8 mouse cellular contexts compared by ENCODE assay signal in genomic region chr17:80620786-80621423, GRCm38 (mm10). TPM values are rescaled to one million over a fixed set of nuclear protein-coding genes. Genes with fewer than 3 reads are reported as not detected.
DNase-seq lines count a peak whose midpoint lies in the region; ATAC-seq and TF ChIP-seq lines count a peak whose summit lies in the region.

No protein-coding gene starts in this region.

- H3K9ac ChIP-seq in kidney, postnatal 0 days (ENCODE audit: low read depth, low read length) = no peak overlapping the region
- no peak overlapping the region for H3K9ac ChIP-seq in liver, embryonic 13.5 days
- H3K9ac ChIP-seq in neural tube, embryonic 13.5 days = no peak overlapping the region

- no peak overlapping the region for H3K4me2 ChIP-seq in kidney, postnatal 0 days (ENCODE audit: low read length)
- no peak overlapping the region for H3K4me2 ChIP-seq in liver, embryonic 13.5 days
- H3K4me2 ChIP-seq in neural tube, embryonic 13.5 days = no peak overlapping the region

- peaks cover 23% of the 10 kb centered on the region for H3K36me3 ChIP-seq in kidney, postnatal 0 days (ENCODE audit: insufficient read depth, low read length)
- H3K36me3 ChIP-seq in liver, embryonic 13.5 days = no peaks in the 10 kb centered on the region
- peaks cover 21% of the 10 kb centered on the region for H3K36me3 ChIP-seq in neural tube, embryonic 13.5 days

- H3K27ac ChIP-seq in kidney, postnatal 0 days = no peak overlapping the region
- no peak overlapping the region for H3K27ac ChIP-seq in liver, embryonic 13.5 days
- no peak overlapping the region for H3K27ac ChIP-seq in neural tube, embryonic 13.5 days (replicated peaks)

- no peaks in the 10 kb centered on the region for H3K27me3 ChIP-seq in kidney, postnatal 0 days (ENCODE audit: insufficient read depth, low read length)
- H3K27me3 ChIP-seq in liver, embryonic 13.5 days = no peaks in the 10 kb centered on the region
- no peaks in the 10 kb centered on the region for H3K27me3 ChIP-seq in neural tube, embryonic 13.5 days

- H3K4me1 ChIP-seq in kidney, postnatal 0 days (replicated peaks; ENCODE audit: insufficient read depth, low read length) = no peaks in the 10 kb centered on the region
- no peaks in the 10 kb centered on the region for H3K4me1 ChIP-seq in liver, embryonic 13.5 days (replicated peaks)
- 0 out of 2 replicates have a peak, but pooled peaks cover 4% of the 10 kb centered on the region for H3K4me1 ChIP-seq in neural tube, embryonic 13.5 days (replicated peaks)

- TF ChIP-seq CTCF in kidney, postnatal 0 days (IDR thresholded peaks at IDR 0.05; ENCODE audit: low read depth) = peak; percentile 84

- peak; percentile 99 for ATAC-seq in common myeloid progenitor, adult 5-6 weeks (replicated peaks; ENCODE audit: low read depth, poor library complexity, severe bottlenecking)
- ATAC-seq in kidney, postnatal 0 days (replicated peaks; ENCODE audit: low FRiP score, low read depth) = 0 out of 2 replicates have a peak, but pooled peaks have one; percentile 59
- 0 out of 2 replicates have a peak, but pooled peaks have one; percentile 23 for ATAC-seq in liver, embryonic 13.5 days (ENCODE audit: low read depth)
- peak; percentile 57 for ATAC-seq in neural tube, embryonic 13.5 days (ENCODE audit: low read depth)

- peak; percentile 68 for DNase-seq in A20 (ENCODE audit: low read depth, low spot score)
- peak; percentile 59 for DNase-seq in ZHBTc4 (ENCODE audit: low read depth, low spot score)
- DNase-seq in gastrocnemius, postnatal 10 days = peak; percentile 64
- DNase-seq in kidney, postnatal 0 days (ENCODE audit: low spot score) = peak; percentile 68
- peak; percentile 11 for DNase-seq in liver, embryonic 13.5 days
- DNase-seq in testis, postnatal 10 days (ENCODE audit: low spot score) = peak; percentile 77

- H3K9me3 ChIP-seq in kidney, postnatal 0 days (replicated peaks; ENCODE audit: low read length) = no peaks in the 10 kb centered on the region
- no peaks in the 10 kb centered on the region for H3K9me3 ChIP-seq in liver, embryonic 13.5 days (replicated peaks)
- H3K9me3 ChIP-seq in neural tube, embryonic 13.5 days = no peaks in the 10 kb centered on the region

- H3K4me3 ChIP-seq in kidney, postnatal 0 days (replicated peaks; ENCODE audit: low read depth, low read length) = no peak overlapping the region
- no peak overlapping the region for H3K4me3 ChIP-seq in liver, embryonic 13.5 days (replicated peaks)
- H3K4me3 ChIP-seq in neural tube, embryonic 13.5 days = no peak overlapping the region

- 52% methylated on average over 5 of the region's 5 CpGs for WGBS in kidney, postnatal 0 days
- WGBS in liver, embryonic 13.5 days (ENCODE audit: insufficient replicate concordance) = 48% methylated on average over 5 of the region's 5 CpGs
- 65% methylated on average over 5 of the region's 5 CpGs for WGBS in neural tube, embryonic 13.5 days

RNA-seq across cellular contexts. Expression of gene Cdkl4, which starts 43.3 kb away (rescaled TPM):
- not detected in 2 replicates for total RNA-seq in common myeloid progenitor, adult 5-6 weeks (2017)
- total RNA-seq in gastrocnemius, postnatal 10 days (2021) = under 1 TPM; 0.09 to 0.14 TPM
- 1.6 and 1.8 TPM in 2 replicates for polyA plus RNA-seq in kidney, postnatal 0 days (2015; fragmentation: Nextera tagmentation; extraction: Ambion mirVana)
- polyA plus RNA-seq in liver, embryonic 13.5 days (2015; fragmentation: Nextera tagmentation; extraction: Ambion mirVana) = 0.15 and 0.22 TPM in 2 replicates
- polyA plus RNA-seq in neural tube, embryonic 13.5 days (2015; fragmentation: Nextera tagmentation; extraction: Ambion mirVana) = 4.7 and 5.9 TPM in 2 replicates

Comparison
In these comparisons a context has a peak if more than half of its experiments do, and no peak if none do; other contexts are left out.
1. DNase-seq: peak in every context shown above with its lines; median percentile 77 in testis, postnatal 10 days; 68 in A20; 68 in kidney, postnatal 0 days; 64 in gastrocnemius, postnatal 10 days; 59 in ZHBTc4; 11 in liver, embryonic 13.5 days.
2. ATAC-seq: peak in every context shown above with its lines; median percentile 99 in common myeloid progenitor, adult 5-6 weeks; 59 in kidney, postnatal 0 days; 57 in neural tube, embryonic 13.5 days; 23 in liver, embryonic 13.5 days.